Mouse (Mus musculus) midbrain, embryonic 16.5 days (tissue): ENCODE data around the gene Tbc1d4. TPM values are rescaled to one million over a fixed set of nuclear protein-coding genes. Genes with fewer than 3 reads are reported as not detected.

Experiments used
- ATAC-seq: fragments of 200-750 bp; cut with Nextera tagmentation; 2 replicates; pipeline ENCODE4 v1.8.0; 2017; ENCODE audit warnings: moderate TSS enrichment
- H3K27ac ChIP-seq: fragments of 300-500 bp; sonication (generic); 2 replicates; pipeline ENCODE4 v1.5.1; 2014; ENCODE audit warnings: mild to moderate bottlenecking, low read length, mixed read lengths
- H3K27me3 ChIP-seq: fragments of 300-500 bp; sonication (generic); 2 replicates; pipeline ENCODE4 v1.6.1; 2014; ENCODE audit warnings: low read depth, low read length, mixed read lengths; ENCODE audit not compliant: control insufficient read depth, insufficient read depth
- H3K36me3 ChIP-seq: fragments of 300-500 bp; sonication (generic); 2 replicates; pipeline ENCODE4 v1.6.1; 2014; ENCODE audit warnings: mild to moderate bottlenecking, low read length, moderate library complexity, mixed read lengths; ENCODE audit not compliant: control insufficient read depth, insufficient read depth
- H3K4me1 ChIP-seq: fragments of 300-500 bp; sonication (generic); 2 replicates; pipeline ENCODE4 v1.6.1; 2014; ENCODE audit warnings: mild to moderate bottlenecking, low read length, mixed read lengths; ENCODE audit not compliant: control insufficient read depth, insufficient read depth
- H3K4me2 ChIP-seq: fragments of 300-500 bp; sonication (generic); 2 replicates; pipeline ENCODE4 v1.6.1; 2014; ENCODE audit warnings: mild to moderate bottlenecking, low read length, mixed read lengths
- H3K4me3 ChIP-seq: fragments of 300-500 bp; sonication (generic); 2 replicates; pipeline ENCODE4 v1.5.1; 2014; ENCODE audit warnings: low read depth, mild to moderate bottlenecking, low read length, moderate library complexity, mixed read lengths
- H3K9ac ChIP-seq: fragments of 300-500 bp; sonication (generic); 2 replicates; pipeline ENCODE4 v1.6.1; 2014; ENCODE audit warnings: low read depth, low read length, mixed read lengths
- H3K9me3 ChIP-seq: fragments of 300-500 bp; sonication (generic); replicated peaks from 2 replicates; pipeline ENCODE4 v1.6.1; 2014; ENCODE audit warnings: mild to moderate bottlenecking, low read length, mixed read lengths; ENCODE audit not compliant: control insufficient read depth, poor library complexity, severe bottlenecking
- WGBS: fragments of 180-500 bp; shearing (Covaris S2); extraction: QIAGEN DNeasy Blood & Tissue Kit; methylation state at CpG from one replicate; pipeline ENCODE4 v1.1.7; 2014; 5-methylcytosine and 5-hydroxymethylcytosine counted together
- polyA plus RNA-seq: library from polyadenylated mRNA; unstranded; fragments of >200 nt; fragmentation: Nextera tagmentation; extraction: Ambion mirVana; gene quantifications from 2 replicates; pipeline ENCODE4 v1.2.1, GENCODE M21; 2015

Tbc1d4 gene
- polyA plus RNA-seq, 1 experiment from 2014 or later, result 8.1 TPM

- Histone ChIP-seq H3K9me3 (no peaks in the 10 kb centered on the region), H3K4me3 (no peak overlapping the region), H3K4me1 (no peaks in the 10 kb centered on the region; the same call in 1 of the 2 replicates), H3K27ac (no peak overlapping the region), H3K27me3 (no peaks in the 10 kb centered on the region; the same call in 1 of the 2 replicates), H3K4me2 (no peak overlapping the region), H3K9ac (no peak overlapping the region), H3K36me3 (no peaks in the 10 kb centered on the region)
- WGBS, result 70% methylated on average over 4 of the region's 4 CpGs
- ATAC-seq, result no peak
Observed at GRCm38 (mm10) chr14:101515271-101515670, 93.7 kb downstream of the Tbc1d4 start.

GRCm38 (mm10) chr14:101514557-101514971 is 94.4 kb downstream of the Tbc1d4 start:
- no peak for ATAC-seq
- H3K27me3 ChIP-seq, result no peaks in the 10 kb centered on the region; the same call in 1 of the 2 replicates
- H3K36me3 ChIP-seq, result no peaks in the 10 kb centered on the region
- H3K9me3 ChIP-seq, result no peaks in the 10 kb centered on the region
- H3K4me1 ChIP-seq, result no peaks in the 10 kb centered on the region; the same call in 1 of the 2 replicates
- H3K9ac ChIP-seq, result no peak overlapping the region
- H3K4me3 ChIP-seq, result no peak overlapping the region
- H3K27ac ChIP-seq, result no peak overlapping the region
- H3K4me2 ChIP-seq, result no peak overlapping the region
- WGBS, result 20% methylated on average over 5 of the region's 5 CpGs

- Histone ChIP-seq H3K36me3 (no peaks in the 10 kb centered on the region), H3K9me3 (no peaks in the 10 kb centered on the region), H3K27ac (no peak overlapping the region), H3K27me3 (no peaks in the 10 kb centered on the region; the same call in 1 of the 2 replicates), H3K9ac (no peak overlapping the region), H3K4me1 (no peaks in the 10 kb centered on the region; the same call in 1 of the 2 replicates), H3K4me2 (no peak overlapping the region), H3K4me3 (no peak overlapping the region)
- 67% methylated on average over 11 of the region's 11 CpGs for WGBS
- ATAC-seq, result no peak
Observed at GRCm38 (mm10) chr14:101513163-101513562, 95.8 kb downstream of the Tbc1d4 start.

- no peak overlapping the region for H3K27ac ChIP-seq
- H3K36me3 ChIP-seq, result no peaks in the 10 kb centered on the region
- ATAC-seq, result no peak
- H3K4me1 ChIP-seq, result no peaks in the 10 kb centered on the region
- no peaks in the 10 kb centered on the region for H3K9me3 ChIP-seq
- H3K4me2 ChIP-seq, result no peak overlapping the region
- no peak overlapping the region for H3K9ac ChIP-seq
- WGBS, result 76% methylated on average over 8 of the region's 8 CpGs
- H3K4me3 ChIP-seq, result no peak overlapping the region
- H3K27me3 ChIP-seq, result no peaks in the 10 kb centered on the region; the same call in 1 of the 2 replicates
Observed at GRCm38 (mm10) chr14:101511410-101511809, 97.6 kb downstream of the Tbc1d4 start.

- Histone ChIP-seq H3K9ac (no peak overlapping the region), H3K9me3 (no peaks in the 10 kb centered on the region), H3K4me3 (no peak overlapping the region), H3K27ac (peak overlapping the region; percentile 10; the same call in 1 of the 2 replicates), H3K27me3 (no peaks in the 10 kb centered on the region; the same call in 1 of the 2 replicates), H3K4me2 (no peak overlapping the region), H3K4me1 (no peaks in the 10 kb centered on the region), H3K36me3 (no peaks in the 10 kb centered on the region)
- WGBS, result 69% methylated on average over 13 of the region's 13 CpGs
- peak; percentile 37; the same call in 1 of the 2 replicates for ATAC-seq
Observed at GRCm38 (mm10) chr14:101510540-101511313, 98.3 kb downstream of the Tbc1d4 start.

GRCm38 (mm10) chr14:101509759-101510158 is 99.2 kb downstream of the Tbc1d4 start:
- H3K4me1 ChIP-seq, result no peaks in the 10 kb centered on the region
- no peak overlapping the region for H3K27ac ChIP-seq
- no peak for ATAC-seq
- no peak overlapping the region for H3K9ac ChIP-seq
- 90% methylated on average over 7 of the region's 7 CpGs for WGBS
- H3K36me3 ChIP-seq, result no peaks in the 10 kb centered on the region
- H3K4me2 ChIP-seq, result no peak overlapping the region
- H3K4me3 ChIP-seq, result no peak overlapping the region
- no peaks in the 10 kb centered on the region for H3K9me3 ChIP-seq
- H3K27me3 ChIP-seq, result no peaks in the 10 kb centered on the region; the same call in 1 of the 2 replicates

GRCm38 (mm10) chr14:101507956-101508355 is 101.0 kb downstream of the Tbc1d4 start:
- Histone ChIP-seq H3K4me3 (no peak overlapping the region), H3K27ac (no peak overlapping the region), H3K9ac (no peak overlapping the region), H3K9me3 (no peaks in the 10 kb centered on the region), H3K27me3 (no peaks in the 10 kb centered on the region), H3K4me1 (no peaks in the 10 kb centered on the region), H3K4me2 (no peak overlapping the region), H3K36me3 (no peaks in the 10 kb centered on the region)
- ATAC-seq, result no peak
- WGBS, result 87% methylated on average over 7 of the region's 7 CpGs

GRCm38 (mm10) chr14:101507146-101507545 is 101.8 kb downstream of the Tbc1d4 start:
- H3K36me3 ChIP-seq, result no peaks in the 10 kb centered on the region
- 92% methylated on average over 17 of the region's 17 CpGs for WGBS
- H3K27me3 ChIP-seq, result no peaks in the 10 kb centered on the region
- no peak overlapping the region for H3K9ac ChIP-seq
- H3K4me1 ChIP-seq, result no peaks in the 10 kb centered on the region
- no peak overlapping the region for H3K4me2 ChIP-seq
- no peak for ATAC-seq
- no peak overlapping the region for H3K4me3 ChIP-seq
- no peak overlapping the region for H3K27ac ChIP-seq
- no peaks in the 10 kb centered on the region for H3K9me3 ChIP-seq

GRCm38 (mm10) chr14:101505805-101506204 is 103.2 kb downstream of the Tbc1d4 start:
- H3K4me2 ChIP-seq, result no peak overlapping the region
- H3K36me3 ChIP-seq, result no peaks in the 10 kb centered on the region
- ATAC-seq, result no peak
- no peak overlapping the region for H3K4me3 ChIP-seq
- H3K27me3 ChIP-seq, result no peaks in the 10 kb centered on the region
- no peak overlapping the region for H3K27ac ChIP-seq
- no peak overlapping the region for H3K9ac ChIP-seq
- no peaks in the 10 kb centered on the region for H3K4me1 ChIP-seq
- no peaks in the 10 kb centered on the region for H3K9me3 ChIP-seq
